Mouse (Mus musculus): Measurements from ENCODE around the gene Ncor1. TPM values are rescaled to one million over a fixed set of nuclear protein-coding genes. Genes with fewer than 3 reads are reported as not detected.
"Not testable (repeated sequence)": the region's sequence is repeated elsewhere in the genome, so short reads cannot be mapped to it uniquely, and the experiment has no call there.

Gene Ncor1
- total RNA-seq (2021) = 100 to 1,000 TPM; 267 to 273 TPM

GRCm38 (mm10) chr11:62458276-62458724 lies at the start of gene Ncor1, which contains the start of gene Pigl:
Ncor1 (minus strand) TSS chr11:62458541.
Pigl (plus strand) TSS chr11:62458460.
- intact Hi-C loops (cut with DNase I) = loop anchor here (1.0 to 5.0 kb wide), 2 partner anchors 79 to 93 kb away; partner anchors contain the start of genes Cenpv and Ubb
- DNase-seq (ENCODE audit: low spot score in 2 of 2) = peak; percentile 89 to 90

GRCm38 (mm10) chr11:62507683-62508082 lies 49.3 kb upstream of the Ncor1 start:
- no peak for DNase-seq (ENCODE audit: low spot score in 2 of 2)
- intact Hi-C loops (cut with DNase I) = no loop called here

DNA sequence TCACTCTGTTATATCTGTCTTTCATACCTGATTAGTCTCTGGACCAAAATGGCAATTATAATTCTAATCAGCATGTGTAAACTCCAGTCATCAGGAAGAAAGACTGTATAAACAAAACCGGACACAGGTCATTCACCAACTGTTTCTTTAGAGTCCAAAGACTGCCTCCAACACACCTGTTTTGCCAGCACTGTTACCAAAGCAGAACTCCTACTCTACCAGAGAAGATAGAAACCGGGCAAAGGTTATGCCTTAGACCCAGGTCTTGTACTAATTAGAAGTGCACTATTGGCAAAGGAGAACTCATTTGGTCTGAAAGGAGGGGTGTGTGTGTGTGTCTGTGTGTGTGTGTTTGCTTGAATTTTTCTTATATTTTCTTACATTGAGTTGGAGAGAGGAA lies 42.2 kb upstream of the Ncor1 start:
- intact Hi-C loops (cut with DNase I) = no loop called here
- no peak for DNase-seq (ENCODE audit: low spot score in 2 of 2)

DNA sequence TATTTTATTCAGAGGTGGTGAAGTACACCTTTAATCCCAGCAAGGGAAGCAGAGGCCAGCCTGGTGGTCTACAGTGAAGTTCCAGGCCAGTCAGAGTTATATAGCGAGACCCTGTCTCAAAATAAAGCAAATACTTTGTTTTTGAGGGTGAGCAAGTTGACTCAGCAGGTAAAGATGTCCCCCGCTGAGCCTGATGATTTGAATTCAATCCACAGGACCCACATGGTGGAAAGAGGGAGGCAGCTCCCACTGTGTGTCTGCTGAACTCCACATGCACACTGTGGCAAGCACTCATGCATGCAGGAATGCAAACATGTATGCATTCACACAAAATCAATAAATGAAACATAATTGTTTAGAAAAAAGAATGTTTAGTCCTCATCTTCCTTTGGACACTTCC lies 40.5 kb upstream of the Ncor1 start:
- intact Hi-C loops (cut with DNase I) = no loop called here
- DNase-seq (ENCODE audit: low spot score in 2 of 2) = no peak

DNA sequence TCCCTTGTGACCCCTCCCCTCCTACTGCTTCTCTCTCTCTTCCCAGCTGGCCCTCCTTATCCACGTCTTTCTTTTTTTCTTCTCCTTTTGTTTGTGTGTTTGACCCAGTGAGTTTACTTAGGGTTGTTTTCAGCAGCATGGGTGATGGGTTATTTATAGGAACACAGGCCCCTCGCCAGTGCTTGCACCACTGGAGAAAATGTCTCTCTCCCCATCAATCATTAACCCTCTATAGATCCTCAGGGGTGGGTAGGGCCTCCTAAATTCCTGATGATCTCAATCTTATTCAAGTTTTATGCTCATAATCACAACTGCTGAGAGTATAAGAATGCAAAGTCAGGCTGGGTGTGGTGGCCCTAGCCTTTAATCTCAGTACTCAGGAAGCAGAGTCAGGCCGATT lies 38.8 kb upstream of the Ncor1 start:
- no peak for DNase-seq (ENCODE audit: low spot score in 2 of 2)
- intact Hi-C loops (cut with DNase I) = no loop called here

DNA sequence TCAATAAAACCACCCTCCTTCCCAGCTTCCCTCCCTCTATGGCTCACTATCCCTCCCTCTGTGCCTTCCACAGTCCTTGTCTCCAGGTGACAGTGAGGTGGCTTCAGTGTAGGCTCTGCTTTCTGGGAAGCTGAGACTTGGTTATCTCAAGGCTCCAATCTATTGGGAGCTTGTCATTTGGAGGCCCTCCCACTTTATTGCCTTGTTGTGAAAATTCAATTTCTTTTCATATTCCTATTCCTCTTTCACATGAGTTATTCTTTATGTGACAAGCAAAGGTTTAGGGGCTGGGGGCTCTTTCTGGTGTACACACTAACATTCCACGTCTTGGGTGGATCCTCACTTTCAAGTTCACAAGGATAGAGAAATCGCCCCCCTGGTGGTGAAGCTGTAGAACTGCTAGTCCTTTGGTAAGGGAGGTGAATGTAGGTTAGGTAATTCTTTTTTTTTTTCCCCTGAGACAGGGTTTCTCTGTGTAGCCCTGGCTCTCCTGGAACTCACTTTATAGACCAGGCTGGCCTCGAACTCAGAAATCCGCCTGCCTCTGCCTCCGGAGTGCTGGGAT lies 37.9 kb upstream of the Ncor1 start:
- no peak for DNase-seq (ENCODE audit: low spot score in 2 of 2)
- intact Hi-C loops (cut with DNase I) = no loop called here

GRCm38 (mm10) chr11:62495276-62495801 lies 37.0 kb upstream of the Ncor1 start:
- DNase-seq (ENCODE audit: low spot score in 2 of 2) = no peak
- intact Hi-C loops (cut with DNase I) = no loop called here

- intact Hi-C loops (cut with DNase I) = no loop called here
These were observed 36.5 kb upstream of the Ncor1 start for GRCm38 (mm10) chr11:62494754-62495275.

GRCm38 (mm10) chr11:62493701-62494100 lies 35.4 kb upstream of the Ncor1 start:
- no peak for DNase-seq (ENCODE audit: low spot score in 2 of 2)
- intact Hi-C loops (cut with DNase I) = no loop called here

More at GRCm38 (mm10) chr11:62494754-62495275, 36.5 kb upstream of the Ncor1 start:
- DNase-seq (ENCODE audit: low spot score in 2 of 2) = peak; percentile 13 to 41

- no peak for DNase-seq (ENCODE audit: low spot score in 2 of 2)
- intact Hi-C loops (cut with DNase I) = no loop called here
These were observed 29.4 kb upstream of the Ncor1 start for GRCm38 (mm10) chr11:62487540-62488350.

- DNase-seq (ENCODE audit: low spot score in 2 of 2) = no peak
- intact Hi-C loops (cut with DNase I) = no loop called here
These were observed 28.6 kb upstream of the Ncor1 start for GRCm38 (mm10) chr11:62486949-62487348.

DNA sequence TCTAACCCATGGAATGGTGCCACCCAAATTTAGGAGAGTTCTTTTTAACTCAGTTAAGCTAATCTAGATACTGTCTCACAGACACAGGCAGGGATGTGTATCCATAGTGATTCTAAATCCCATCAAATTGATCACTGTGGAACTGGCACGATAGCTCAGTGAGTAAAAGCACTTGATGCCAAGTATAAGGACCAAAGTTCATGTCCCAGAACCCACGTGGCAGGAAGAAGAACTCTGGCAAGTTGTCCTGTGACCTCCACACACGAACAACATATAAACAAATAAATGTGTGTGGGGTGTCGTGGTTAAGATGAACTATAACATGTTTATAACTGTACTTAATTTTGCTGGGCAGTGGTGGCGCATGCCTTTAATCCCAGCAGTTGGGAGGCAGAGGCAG lies 21.2 kb upstream of the Ncor1 start:
- no peak for DNase-seq (ENCODE audit: low spot score in 2 of 2)
- intact Hi-C loops (cut with DNase I) = no loop called here

DNA sequence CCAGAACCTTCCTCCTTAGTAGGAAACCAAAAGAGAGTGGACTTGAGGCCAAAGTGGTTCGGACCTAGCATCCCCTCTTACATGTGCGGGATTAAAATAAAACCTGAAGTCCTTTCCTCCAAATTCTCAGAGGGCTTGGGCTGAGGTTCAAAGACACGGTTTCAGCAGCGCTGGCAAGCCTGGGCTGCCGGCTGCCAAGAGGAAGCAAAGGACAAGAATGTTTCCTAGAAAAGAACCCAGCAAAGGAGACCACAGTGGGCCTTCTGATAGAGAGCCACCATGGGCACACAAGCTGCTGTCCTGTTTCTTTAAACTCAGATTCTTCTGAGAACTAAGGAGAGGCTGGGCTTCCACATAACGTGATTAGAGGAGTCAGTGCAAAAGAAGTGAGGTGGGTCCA lies 20.6 kb upstream of the Ncor1 start:
- DNase-seq (ENCODE audit: low spot score in 2 of 2) = no peak
- intact Hi-C loops (cut with DNase I) = no loop called here

GRCm38 (mm10) chr11:62476156-62476555 lies 17.8 kb upstream of the Ncor1 start:
- DNase-seq (ENCODE audit: low spot score in 2 of 2) = no peak
- intact Hi-C loops (cut with DNase I) = no loop called here

GRCm38 (mm10) chr11:62473516-62473915 lies 15.2 kb upstream of the Ncor1 start:
- DNase-seq (ENCODE audit: low spot score in 2 of 2) = no peak
- intact Hi-C loops (cut with DNase I) = no loop called here

- intact Hi-C loops (cut with DNase I) = no loop called here
These were observed 12.1 kb upstream of the Ncor1 start for GRCm38 (mm10) chr11:62470451-62470850.

GRCm38 (mm10) chr11:62467289-62467688 lies 8.9 kb upstream of the Ncor1 start:
- intact Hi-C loops (cut with DNase I); DNase-seq (ENCODE audit: low spot score in 2 of 2): not testable (repeated sequence)

More at GRCm38 (mm10) chr11:62470451-62470850, 12.1 kb upstream of the Ncor1 start:
- DNase-seq (ENCODE audit: low spot score in 2 of 2) = no peak

DNA sequence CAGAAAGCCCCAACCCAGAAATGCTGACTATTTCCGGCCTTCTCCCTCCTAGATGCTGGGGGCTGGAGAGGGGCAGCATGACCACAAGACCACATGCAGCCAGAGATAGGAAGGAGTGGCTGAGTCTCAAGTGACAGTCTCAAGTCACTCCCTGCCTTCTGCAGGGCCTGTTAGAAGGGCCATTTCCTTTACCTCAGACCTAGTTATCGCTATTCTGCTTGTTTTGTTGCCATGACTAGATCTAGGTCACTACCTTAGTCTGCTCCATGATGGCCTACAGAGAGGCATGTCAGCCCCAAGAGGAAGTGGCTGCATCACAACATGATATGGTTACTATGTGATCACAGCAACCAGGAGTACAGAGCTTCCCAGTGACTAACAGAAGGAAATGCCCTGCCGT lies 8.2 kb upstream of the Ncor1 start:
- DNase-seq (ENCODE audit: low spot score in 2 of 2) = no peak
- intact Hi-C loops (cut with DNase I) = no loop called here

- intact Hi-C loops (cut with DNase I) = no loop called here
- DNase-seq (ENCODE audit: low spot score in 2 of 2) = no peak
These were observed 7.5 kb upstream of the Ncor1 start for GRCm38 (mm10) chr11:62465849-62466248.

DNA sequence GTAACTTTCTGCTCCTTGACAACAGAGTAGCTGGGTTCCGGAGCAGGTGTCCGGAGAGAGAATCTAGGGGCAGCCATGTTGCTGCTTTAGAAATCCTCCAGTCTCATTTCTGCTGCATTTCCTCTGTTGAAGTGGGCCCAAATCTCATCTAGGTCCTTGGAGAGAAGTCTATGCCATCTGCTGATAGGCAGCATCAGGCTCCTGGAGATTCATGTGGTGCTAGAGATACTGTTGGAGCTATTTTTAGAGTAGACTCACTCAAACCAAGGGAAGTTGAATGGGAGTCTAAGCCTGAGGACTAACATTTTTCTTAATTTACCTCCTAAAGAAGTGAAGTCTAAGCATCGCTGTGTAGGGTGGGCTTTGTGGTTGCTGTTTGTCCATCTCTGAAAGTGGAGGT lies 6.4 kb upstream of the Ncor1 start:
- intact Hi-C loops (cut with DNase I) = no loop called here
- peak in 1 of 2 experiments; percentile 46 for DNase-seq (ENCODE audit: low spot score in 2 of 2)

Data from left cerebral cortex, postnatal 25 days (tissue).